ENCODE assay signal across 12 mouse cellular contexts in genomic region chr5:151056255-151056919, GRCm38 (mm10).
DNase-seq lines count a peak whose midpoint lies in the region; ATAC-seq and TF ChIP-seq lines count a peak whose summit lies in the region.
"Had no signal": no experiment of that assay in that cellular context is flagged by ENCODE, and none has a peak within 500 bp of the region (broad histone marks: within the 10 kb centered on the region; RNA-seq: fewer than 3 reads in every experiment).

No protein-coding gene starts in this region.

- no peaks in the 10 kb centered on the region for H3K79me2 ChIP-seq in heart, adult 2 months (replicated peaks; ENCODE audit: control insufficient read depth, insufficient read depth, low read length)

- peak; percentile 43; the same call in 1 of the 2 replicates for ATAC-seq in hindbrain, embryonic 13.5 days (ENCODE audit: low FRiP score)
- ATAC-seq in neural tube, embryonic 12.5 days (ENCODE audit: low FRiP score, low read depth): peak; percentile 29; the same call in 1 of the 2 replicates

- no peak overlapping the region for H3K4me3 ChIP-seq in heart, adult 2 months
- no peak overlapping the region for H3K4me3 ChIP-seq in lung, adult 2 months (replicated peaks; ENCODE audit: extremely low read depth, low read depth, low read length)
- H3K4me3 ChIP-seq in hindbrain, embryonic 13.5 days: no peak overlapping the region
- H3K4me3 ChIP-seq in neural tube, embryonic 12.5 days: no peak overlapping the region
- H3K4me3 ChIP-seq: myocyte had no signal

- H3K9me3 ChIP-seq in hindbrain, embryonic 13.5 days: no peaks in the 10 kb centered on the region
- 0 out of 2 replicates have a peak, but pooled peaks cover 6% of the 10 kb centered on the region for H3K9me3 ChIP-seq in neural tube, embryonic 12.5 days

- H3K4me2 ChIP-seq in hindbrain, embryonic 13.5 days: no peak overlapping the region
- H3K4me2 ChIP-seq in neural tube, embryonic 12.5 days (replicated peaks): no peak overlapping the region

- peak overlapping the region; percentile 88 for H3K27ac ChIP-seq in heart, adult 2 months
- peak overlapping the region; percentile 78 for H3K27ac ChIP-seq in hindbrain, embryonic 13.5 days
- H3K27ac ChIP-seq in neural tube, embryonic 12.5 days: 0 out of 2 replicates have a peak overlapping the region, but pooled peaks have one; percentile 47

- no peak for TF ChIP-seq POLR2A in heart, adult 2 months (IDR thresholded peaks at IDR 0.05; ENCODE audit: insufficient read depth, low read depth, low read length)
- 0 out of 2 replicates have a peak, but pooled peaks have one; percentile 12 for TF ChIP-seq POLR2A in lung, adult 2 months (IDR thresholded peaks at IDR 0.05; ENCODE audit: borderline replicate concordance, extremely low read depth, low read depth, low read length)

- TF ChIP-seq EP300 in heart, adult 2 months (IDR thresholded peaks at IDR 0.05; ENCODE audit: insufficient read depth, low read depth, low read length): no peak

- intact Hi-C loops in heart, adult 2 months (cut with DNase I): loop anchor here (5.0 kb wide), 1 partner anchor 311 kb away; no protein-coding TSS in a partner anchor
- intact Hi-C loops in heart, postnatal 25 days (cut with DNase I): loop anchor here (5.0 kb wide), 1 partner anchor 81 kb away; no protein-coding TSS in a partner anchor

- TF ChIP-seq CTCF in heart, adult 2 months (IDR thresholded peaks at IDR 0.05): no peak
- no peak for TF ChIP-seq CTCF in lung, adult 2 months (IDR thresholded peaks at IDR 0.05; ENCODE audit: insufficient read depth, low read length)

- DNase-seq in heart, adult 2 months: no peak
- no peak for DNase-seq in heart, postnatal 25 days (ENCODE audit: low spot score)
- no peak for DNase-seq in lung, adult 2 months
- no peak for DNase-seq in lung, adult 18-20 months
- no peak for DNase-seq in adrenal gland, postnatal 4 days (ENCODE audit: low spot score in 2 of 2)
- no peak for DNase-seq in c-Kit-positive CD71-positive TER-119-positive erythroid progenitor cells, embryonic 14.5 days (ENCODE audit: low spot score)
- DNase-seq: adrenal gland, postnatal 10 days; thymus, postnatal 14 days had no signal

- H3K36me3 ChIP-seq in heart, adult 2 months (ENCODE audit: control insufficient read depth, insufficient read depth, low read length): peaks cover 13% of the 10 kb centered on the region
- peaks cover 6% of the 10 kb centered on the region; the same call in 1 of the 2 replicates for H3K36me3 ChIP-seq in hindbrain, embryonic 13.5 days
- H3K36me3 ChIP-seq in neural tube, embryonic 12.5 days: peaks cover 5% of the 10 kb centered on the region; the same call in 1 of the 2 replicates

- 51% methylated on average over 12 of the region's 12 CpGs for WGBS in heart, adult 2 months
- WGBS in lung, adult 2 months: 54% methylated on average over 12 of the region's 12 CpGs
- WGBS in hindbrain, embryonic 13.5 days: 67% methylated on average over 12 of the region's 12 CpGs
- WGBS in neural tube, embryonic 12.5 days: 69% methylated on average over 12 of the region's 12 CpGs

- H3K27me3 ChIP-seq in heart, adult 2 months (ENCODE audit: control insufficient read depth, insufficient read depth, low read length): no peaks in the 10 kb centered on the region
- H3K27me3 ChIP-seq in hindbrain, embryonic 13.5 days: no peaks in the 10 kb centered on the region
- no peaks in the 10 kb centered on the region for H3K27me3 ChIP-seq in neural tube, embryonic 12.5 days (replicated peaks)
- H3K27me3 ChIP-seq: CH12.LX had no signal

- peaks cover 11% of the 10 kb centered on the region for H3K4me1 ChIP-seq in heart, adult 2 months (ENCODE audit: control insufficient read depth, insufficient read depth, low read length)
- peaks cover 28% of the 10 kb centered on the region for H3K4me1 ChIP-seq in lung, adult 2 months (ENCODE audit: control insufficient read depth, insufficient read depth, low read length)
- H3K4me1 ChIP-seq in hindbrain, embryonic 13.5 days (replicated peaks): peaks cover 28% of the 10 kb centered on the region
- H3K4me1 ChIP-seq in neural tube, embryonic 12.5 days: peaks cover 18% of the 10 kb centered on the region

- no peak overlapping the region for H3K9ac ChIP-seq in heart, adult 2 months (ENCODE audit: low read depth, low read length)
- H3K9ac ChIP-seq in hindbrain, embryonic 13.5 days: no peak overlapping the region
- no peak overlapping the region for H3K9ac ChIP-seq in neural tube, embryonic 12.5 days
